Comparison of ENCODE assay signal across 9 mouse cellular contexts in genomic region chr19:6299003-6299402, GRCm38 (mm10). TPM values are rescaled to one million over a fixed set of nuclear protein-coding genes. Genes with fewer than 3 reads are reported as not detected.
DNase-seq lines count a peak whose midpoint lies in the region; ATAC-seq and TF ChIP-seq lines count a peak whose summit lies in the region.
"Had no signal": no experiment of that assay in that cellular context is flagged by ENCODE, and none has a peak within 500 bp of the region (broad histone marks: within the 10 kb centered on the region; RNA-seq: fewer than 3 reads in every experiment).

No protein-coding gene starts in this region.

- H3K4me1 ChIP-seq in heart, embryonic 14.5 days (ENCODE audit: control insufficient read depth in 2 of 2, insufficient read depth in 2 of 2, low read length in 2 of 2) = peaks cover 0 to 5% of the 10 kb centered on the region in 2 experiments; a peak in 2 of 4 replicates
- H3K4me1 ChIP-seq in lung, embryonic 14.5 days (ENCODE audit: insufficient read depth) = peaks cover 4% of the 10 kb centered on the region; the same call in 1 of the 2 replicates
- peaks cover 100% of the 10 kb centered on the region for H3K4me1 ChIP-seq in megakaryocyte, embryonic 14.5 days

- no peak overlapping the region for H3K4me3 ChIP-seq in heart, embryonic 14.5 days (ENCODE audit: control insufficient read depth in 1 of 2, insufficient read depth in 1 of 2, low read depth in 1 of 2, low read length in 2 of 2)
- H3K4me3 ChIP-seq in lung, embryonic 14.5 days (ENCODE audit: low read depth, low read length) = no peak overlapping the region
- H3K4me3 ChIP-seq in megakaryocyte, embryonic 14.5 days (replicated peaks) = peak overlapping the region; percentile 89

- no peak for ATAC-seq in heart, embryonic 14.5 days (ENCODE audit: insufficient number of reproducible peaks, insufficient read depth, low FRiP score, low read depth)
- no peak for ATAC-seq in lung, embryonic 14.5 days (ENCODE audit: insufficient read depth)

- H3K27me3 ChIP-seq in heart, embryonic 14.5 days (ENCODE audit: control insufficient read depth, insufficient read depth, low read length) = no peaks in the 10 kb centered on the region
- no peaks in the 10 kb centered on the region for H3K27me3 ChIP-seq in lung, embryonic 14.5 days (ENCODE audit: insufficient read depth, low read length)
- no peaks in the 10 kb centered on the region for H3K27me3 ChIP-seq in megakaryocyte, embryonic 14.5 days (replicated peaks)

- H3K9me3 ChIP-seq in heart, embryonic 14.5 days (ENCODE audit: control insufficient read depth, low read length) = no peaks in the 10 kb centered on the region
- no peaks in the 10 kb centered on the region for H3K9me3 ChIP-seq in lung, embryonic 14.5 days (ENCODE audit: low read depth, low read length)
- H3K9me3 ChIP-seq in megakaryocyte, embryonic 14.5 days = no peaks in the 10 kb centered on the region

- no peak for TF ChIP-seq CTCF in lung, embryonic 14.5 days (IDR thresholded peaks at IDR 0.05; ENCODE audit: low read depth)

- H3K36me3 ChIP-seq in heart, embryonic 14.5 days (ENCODE audit: control insufficient read depth, insufficient read depth, low read length) = peaks cover 64% of the 10 kb centered on the region
- peaks cover 49% of the 10 kb centered on the region for H3K36me3 ChIP-seq in lung, embryonic 14.5 days (ENCODE audit: insufficient read depth)
- peaks cover 93% of the 10 kb centered on the region for H3K36me3 ChIP-seq in megakaryocyte, embryonic 14.5 days (replicated peaks; ENCODE audit: low read length)

- no peak overlapping the region for H3K4me2 ChIP-seq in heart, embryonic 14.5 days (ENCODE audit: low read length)
- H3K4me2 ChIP-seq in lung, embryonic 14.5 days = no peak overlapping the region

- peak overlapping the region; percentile 22 to 48; a peak in 1 of 4 replicates for H3K27ac ChIP-seq in heart, embryonic 14.5 days (replicated peaks in 1 of 2; ENCODE audit: control insufficient read depth in 1 of 2, insufficient read depth in 1 of 2, low read depth in 2 of 2, low read length in 2 of 2)
- peak overlapping the region; percentile 73; the same call in 1 of the 2 replicates for H3K27ac ChIP-seq in lung, embryonic 14.5 days (ENCODE audit: low read depth)

- H3K9ac ChIP-seq in heart, embryonic 14.5 days (ENCODE audit: low read length) = no peak overlapping the region
- H3K9ac ChIP-seq in lung, embryonic 14.5 days = no peak overlapping the region

- DNase-seq in heart, adult 8-10 months (ENCODE audit: low spot score) = no peak
- DNase-seq in lung, embryonic 14.5 days = no peak
- DNase-seq in lung, postnatal 4 days = no peak
- DNase-seq in induced T-regulatory cell, adult 2 months (ENCODE audit: low read depth) = peak; percentile 71
- no peak for DNase-seq in frontal cortex, adult 2 months (ENCODE audit: extremely low spot score in 1 of 2, low spot score in 1 of 2)
- no peak for DNase-seq in frontal cortex, postnatal 14 days (ENCODE audit: low spot score in 2 of 2)
- DNase-seq: right cerebral cortex, postnatal 4 days had no signal

- WGBS in heart, embryonic 14.5 days = 75% methylated on average over 4 of the region's 4 CpGs
- WGBS in lung, embryonic 14.5 days = 76% methylated on average over 4 of the region's 4 CpGs

RNA-seq across cellular contexts. Expression of gene Cdc42bpg, which starts 7.3 kb away (rescaled TPM):
- polyA plus RNA-seq in heart, embryonic 14.5 days (2014; fragmentation: Nextera tagmentation; extraction: Ambion mirVana) = 0.43 and 0.78 TPM in 2 replicates
- 10 to 100 TPM; 14.7 to 17.1 (median 15.4) TPM for total RNA-seq in heart, adult 8-10 months (2022)
- polyA plus RNA-seq in lung, embryonic 14.5 days (2014; fragmentation: Nextera tagmentation; extraction: Ambion mirVana) = 0.82 and 1.2 TPM in 2 replicates
- polyA plus RNA-seq in megakaryocyte, embryonic 14.5 days (2012; ENCODE audit: insufficient read depth, low replicate concordance) = 4.8 and 6.6 TPM in 2 replicates
- 3.2 and 3.3 TPM in 2 replicates for polyA plus RNA-seq in frontal cortex, adult 2 months (2012; rRNA removed)

RNA-seq across cellular contexts. Expression of gene Ehd1, which starts 22.5 kb away (rescaled TPM):
- 51.7 and 60.0 TPM in 2 replicates for polyA plus RNA-seq in heart, embryonic 14.5 days (2014; fragmentation: Nextera tagmentation; extraction: Ambion mirVana)
- 10 to 100 TPM; 88.7 to 99.1 (median 92.3) TPM for total RNA-seq in heart, adult 8-10 months (2022)
- polyA plus RNA-seq in lung, embryonic 14.5 days (2014; fragmentation: Nextera tagmentation; extraction: Ambion mirVana) = 50.3 and 53.2 TPM in 2 replicates
- polyA plus RNA-seq in megakaryocyte, embryonic 14.5 days (2012; ENCODE audit: insufficient read depth, low replicate concordance) = 474 and 728 TPM in 2 replicates
- 48.4 and 49.3 TPM in 2 replicates for polyA plus RNA-seq in frontal cortex, adult 2 months (2012; rRNA removed)

RNA-seq across cellular contexts. Expression of gene Men1, which starts 35.8 kb away (rescaled TPM):
- 23.3 and 24.1 TPM in 2 replicates for polyA plus RNA-seq in heart, embryonic 14.5 days (2014; fragmentation: Nextera tagmentation; extraction: Ambion mirVana)
- 10 to 100 TPM in 3 of 4 experiments, 1 to 10 TPM in 1; 10.0 to 16.0 (median 12.3) TPM for total RNA-seq in heart, adult 8-10 months (2022)
- 60.3 and 68.6 TPM in 2 replicates for polyA plus RNA-seq in lung, embryonic 14.5 days (2014; fragmentation: Nextera tagmentation; extraction: Ambion mirVana)
- polyA plus RNA-seq in megakaryocyte, embryonic 14.5 days (2012; ENCODE audit: insufficient read depth, low replicate concordance) = 70.2 and 174 TPM in 2 replicates
- 67.6 and 68.4 TPM in 2 replicates for polyA plus RNA-seq in frontal cortex, adult 2 months (2012; rRNA removed)

RNA-seq across cellular contexts. Expression of gene Map4k2, which starts 41.9 kb away (rescaled TPM):
- polyA plus RNA-seq in heart, embryonic 14.5 days (2014; fragmentation: Nextera tagmentation; extraction: Ambion mirVana) = 9.0 and 13.0 TPM in 2 replicates
- total RNA-seq in heart, adult 8-10 months (2022) = 10 to 100 TPM; 33.4 to 44.4 (median 34.7) TPM
- 13.4 and 22.2 TPM in 2 replicates for polyA plus RNA-seq in lung, embryonic 14.5 days (2014; fragmentation: Nextera tagmentation; extraction: Ambion mirVana)
- 9.3 and 21.8 TPM in 2 replicates for polyA plus RNA-seq in megakaryocyte, embryonic 14.5 days (2012; ENCODE audit: insufficient read depth, low replicate concordance)
- polyA plus RNA-seq in frontal cortex, adult 2 months (2012; rRNA removed) = 193 and 205 TPM in 2 replicates

RNA-seq across cellular contexts. Expression of gene Atg2a, which starts 57.5 kb away (rescaled TPM):
- 7.1 and 7.8 TPM in 2 replicates for polyA plus RNA-seq in heart, embryonic 14.5 days (2014; fragmentation: Nextera tagmentation; extraction: Ambion mirVana)
- 10 to 100 TPM; 22.3 to 28.0 (median 25.8) TPM for total RNA-seq in heart, adult 8-10 months (2022)
- polyA plus RNA-seq in lung, embryonic 14.5 days (2014; fragmentation: Nextera tagmentation; extraction: Ambion mirVana) = 11.9 and 13.0 TPM in 2 replicates
- polyA plus RNA-seq in megakaryocyte, embryonic 14.5 days (2012; ENCODE audit: insufficient read depth, low replicate concordance) = 34.7 and 62.6 TPM in 2 replicates
- polyA plus RNA-seq in frontal cortex, adult 2 months (2012; rRNA removed) = 29.3 and 31.2 TPM in 2 replicates
